Mouse (Mus musculus): ENCODE data around the gene Dio3. TPM values are rescaled to one million over a fixed set of nuclear protein-coding genes. Genes with fewer than 3 reads are reported as not detected.
A peak's percentile ranks its signal among the peaks of the same experiment; 100 is the strongest.

The Dio3 gene
- 0.77 and 0.88 TPM in 2 replicates for polyA plus RNA-seq (2021; fragmentation: Nextera tagmentation)
- long read RNA-seq, experiment 1, partial matches to known transcripts = 0 of 1 reads
- long read RNA-seq, experiment 1, other reads (novel, unspliced or antisense) = 0 of 1 reads
- long read RNA-seq, experiment 2, partial matches to known transcripts = 0 of 4 reads
- long read RNA-seq, experiment 2, other reads (novel, unspliced or antisense) = 0 of 4 reads

DNA sequence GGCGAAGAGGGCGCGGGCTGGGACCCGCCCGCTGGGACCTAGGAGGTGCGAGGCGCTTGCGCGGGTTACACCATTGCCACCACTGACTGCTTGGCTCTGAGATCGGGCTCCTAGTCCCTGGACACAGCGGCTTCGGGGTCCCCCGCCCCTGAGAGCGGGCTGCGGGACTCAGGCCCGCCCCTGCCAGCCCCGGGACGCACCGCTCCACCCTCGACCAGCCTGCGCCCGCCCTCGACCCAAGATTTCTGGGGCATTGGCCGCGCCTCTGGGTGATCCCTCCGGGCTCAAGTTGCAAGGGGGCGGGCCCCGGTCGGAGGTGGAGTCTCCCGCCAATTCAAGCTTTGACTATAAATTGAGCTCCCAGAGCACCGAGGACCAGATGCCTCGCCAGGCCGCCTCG, at the start of gene Dio3:
Gene Dio3 (plus strand): TSS at position 216 of the 400 bp plus-strand sequence.

Small RNA genes lying within 50 kb of the gene (microRNA-seq; reads per million reads assigned to microRNA genes)
- 16.8 reads per million, percentile 39 among the genes with 10 or more reads in this experiment for gene Mir1247

Other genes starting within 250 kb of the Dio3 start
- 64.0 and 155 TPM in 2 replicates for gene Ppp2r5c, start 168.1 kb downstream of the Dio3 start, polyA plus RNA-seq (2021; fragmentation: Nextera tagmentation)